Comparison of ENCODE assay signal across 8 mouse cellular contexts in the genomic region with DNA sequence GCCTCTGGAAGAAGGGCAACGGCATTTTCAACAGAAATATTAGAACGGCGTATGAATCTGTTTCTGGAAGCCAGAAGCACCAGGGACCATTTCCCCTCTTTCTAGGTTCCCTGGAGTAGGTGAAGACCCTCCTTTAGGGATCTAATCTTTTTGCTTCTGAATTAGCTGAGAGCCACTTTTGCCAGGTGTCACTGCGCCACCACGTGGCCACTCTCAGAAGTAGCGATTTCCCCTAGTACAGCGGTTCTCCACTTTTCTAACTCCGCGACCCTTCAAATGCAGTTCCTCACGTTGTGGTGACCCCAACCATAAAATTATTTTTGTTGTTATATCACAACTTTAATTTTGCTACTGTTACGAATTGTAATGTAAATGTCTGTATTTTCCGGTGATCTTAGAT.
DNase-seq lines count a peak whose midpoint lies in the region; ATAC-seq and TF ChIP-seq lines count a peak whose summit lies in the region.

No protein-coding gene starts in this region.

- H3K9ac ChIP-seq in forebrain, embryonic 12.5 days, result no peak overlapping the region
- no peak overlapping the region for H3K9ac ChIP-seq in hindbrain, embryonic 16.5 days (ENCODE audit: low read depth, low read length)
- H3K9ac ChIP-seq in stomach, embryonic 16.5 days (ENCODE audit: low read length), result no peak overlapping the region

- H3ac ChIP-seq in myocyte (ENCODE audit: control insufficient read depth, insufficient read length), result no peak overlapping the region

- H3K27me3 ChIP-seq in forebrain, embryonic 12.5 days, result no peaks in the 10 kb centered on the region
- H3K27me3 ChIP-seq in hindbrain, embryonic 16.5 days (replicated peaks; ENCODE audit: control insufficient read depth, insufficient read depth, low read length), result no peaks in the 10 kb centered on the region
- H3K27me3 ChIP-seq in myocyte (ENCODE audit: control insufficient read depth, insufficient read depth, insufficient read length), result no peaks in the 10 kb centered on the region
- H3K27me3 ChIP-seq in stomach, embryonic 16.5 days (ENCODE audit: control insufficient read depth, insufficient read depth, low read length), result no peaks in the 10 kb centered on the region

- DNase-seq in gastrocnemius, adult 18-20 months (ENCODE audit: low spot score), result peak; percentile 32
- DNase-seq in gastrocnemius, adult 8-10 months (ENCODE audit: low spot score in 2 of 2), result no peak
- peak; percentile 61 for DNase-seq in left cerebral cortex, postnatal 4 days

- H3K36me3 ChIP-seq in forebrain, embryonic 12.5 days (replicated peaks), result no peaks in the 10 kb centered on the region
- H3K36me3 ChIP-seq in hindbrain, embryonic 16.5 days (ENCODE audit: control insufficient read depth, insufficient read depth, low read length), result no peaks in the 10 kb centered on the region
- no peaks in the 10 kb centered on the region for H3K36me3 ChIP-seq in myocyte (ENCODE audit: control insufficient read depth, insufficient read depth)
- H3K36me3 ChIP-seq in stomach, embryonic 16.5 days (ENCODE audit: control insufficient read depth, insufficient read depth, low read length), result no peaks in the 10 kb centered on the region

- TF ChIP-seq CTCF in bone marrow macrophage, adult 2 months (IDR thresholded peaks at IDR 0.05; ENCODE audit: low read depth, low read length), result peak; percentile 94

- WGBS in forebrain, embryonic 12.5 days, result 25% methylated on average over 12 of the region's 12 CpGs
- WGBS in hindbrain, embryonic 16.5 days, result 27% methylated on average over 12 of the region's 12 CpGs
- 22% methylated on average over 12 of the region's 12 CpGs for WGBS in stomach, embryonic 16.5 days

- no peak overlapping the region for H3K27ac ChIP-seq in bone marrow macrophage, adult 2 months (ENCODE audit: insufficient read depth, low read depth, low read length)
- no peak overlapping the region for H3K27ac ChIP-seq in forebrain, embryonic 12.5 days
- H3K27ac ChIP-seq in hindbrain, embryonic 16.5 days (ENCODE audit: low read depth, low read length), result no peak overlapping the region
- H3K27ac ChIP-seq in stomach, embryonic 16.5 days (ENCODE audit: low read length), result no peak overlapping the region

- ATAC-seq in forebrain, embryonic 12.5 days (ENCODE audit: low FRiP score), result peak; percentile 56; the same call in 1 of the 2 replicates
- peak; percentile 71; the same call in 1 of the 2 replicates for ATAC-seq in hindbrain, embryonic 16.5 days
- ATAC-seq in stomach, embryonic 16.5 days (ENCODE audit: insufficient read depth, low FRiP score), result no peak

- no peak overlapping the region for H3K4me2 ChIP-seq in forebrain, embryonic 12.5 days
- peak overlapping the region; percentile 30; the same call in 1 of the 2 replicates for H3K4me2 ChIP-seq in hindbrain, embryonic 16.5 days (ENCODE audit: low read length)
- peak overlapping the region; percentile 65 for H3K4me2 ChIP-seq in myocyte (ENCODE audit: low read depth)
- H3K4me2 ChIP-seq in stomach, embryonic 16.5 days (ENCODE audit: low read depth, low read length), result peak overlapping the region; percentile 22; the same call in 1 of the 2 replicates

- no peaks in the 10 kb centered on the region for H3K4me1 ChIP-seq in bone marrow macrophage, adult 2 months (ENCODE audit: control insufficient read depth, insufficient read depth, low read length)
- H3K4me1 ChIP-seq in forebrain, embryonic 12.5 days, result no peaks in the 10 kb centered on the region
- H3K4me1 ChIP-seq in hindbrain, embryonic 16.5 days (ENCODE audit: control insufficient read depth, insufficient read depth, low read depth, low read length), result no peaks in the 10 kb centered on the region
- H3K4me1 ChIP-seq in stomach, embryonic 16.5 days (ENCODE audit: control insufficient read depth, insufficient read depth, low read length), result no peaks in the 10 kb centered on the region

- H3K4me3 ChIP-seq in bone marrow macrophage, adult 2 months (ENCODE audit: insufficient read depth, low read length), result no peak overlapping the region
- H3K4me3 ChIP-seq in forebrain, embryonic 12.5 days (replicated peaks), result no peak overlapping the region
- H3K4me3 ChIP-seq in hindbrain, embryonic 16.5 days (ENCODE audit: low read length), result no peak overlapping the region
- H3K4me3 ChIP-seq in myocyte, result no peak overlapping the region
- H3K4me3 ChIP-seq in stomach, embryonic 16.5 days (replicated peaks; ENCODE audit: low read length), result no peak overlapping the region

- intact Hi-C loops in left cerebral cortex, postnatal 4 days (cut with DNase I), result loop anchor here (2.0 kb wide), 1 partner anchor 285 kb away; no protein-coding TSS in a partner anchor

- TF ChIP-seq POLR2A in bone marrow macrophage, adult 2 months (IDR thresholded peaks at IDR 0.05; ENCODE audit: borderline replicate concordance, low read depth, low read length), result no peak
- no peak for TF ChIP-seq POLR2A in myocyte (IDR thresholded peaks at IDR 0.05; ENCODE audit: insufficient read length, low read depth)

- H3K9me3 ChIP-seq in forebrain, embryonic 12.5 days, result no peaks in the 10 kb centered on the region
- H3K9me3 ChIP-seq in hindbrain, embryonic 16.5 days (ENCODE audit: control insufficient read depth, low read length), result no peaks in the 10 kb centered on the region
- no peaks in the 10 kb centered on the region for H3K9me3 ChIP-seq in stomach, embryonic 16.5 days (replicated peaks; ENCODE audit: control insufficient read depth, low read length)

- no peaks in the 10 kb centered on the region for H3K79me2 ChIP-seq in myocyte (ENCODE audit: control insufficient read depth, insufficient read depth)

TF ChIP-seq in myocyte, 11 proteins besides CTCF, POLR2A, EP300 and RAD21:
- no peak for TF ChIP-seq MYOG (IDR thresholded peaks at IDR 0.05; ENCODE audit: control insufficient read depth in 1 of 3, insufficient read depth in 1 of 3, insufficient read length in 2 of 3, low read depth in 2 of 3)
TF ChIP-seq in myocyte: peak in this region for 0.

Comparison
In these comparisons a context has a peak if more than half of its experiments do, and no peak if none do; other contexts are left out.
1. DNase-seq: peak in gastrocnemius, adult 18-20 months (single experiment) and left cerebral cortex, postnatal 4 days (single experiment); none in gastrocnemius, adult 8-10 months (0 of 2).